Mouse (Mus musculus): ENCODE data around the gene Med7. TPM values are rescaled to one million over a fixed set of nuclear protein-coding genes. Genes with fewer than 3 reads are reported as not detected.
"Not testable (repeated sequence)": the region's sequence is repeated elsewhere in the genome, so short reads cannot be mapped to it uniquely, and the experiment has no call there.

Med7 gene
- total RNA-seq, 2 experiments from 2014 or later, result 18.5 to 19.4 TPM

DNA sequence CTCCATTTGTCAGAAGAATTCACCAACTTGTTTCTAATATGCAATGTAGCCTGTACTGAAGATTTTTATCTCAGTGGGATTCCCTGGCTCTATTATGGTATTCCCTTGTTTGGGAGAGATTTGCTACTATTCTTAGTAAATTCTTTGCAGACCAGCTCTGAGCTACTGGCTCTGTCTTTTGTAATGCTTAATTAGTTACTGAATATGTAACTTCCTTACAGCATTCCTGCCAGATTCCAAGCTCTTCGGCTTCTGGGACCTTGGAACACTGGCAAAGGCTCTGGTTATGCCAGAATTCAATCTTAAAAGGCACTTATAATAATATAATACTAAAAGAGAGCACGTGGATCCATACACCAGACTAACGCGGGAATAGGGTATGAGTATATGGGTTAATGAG, 8.6 kb upstream of the Med7 start:
- not testable (repeated sequence) for DNase-seq

DNA sequence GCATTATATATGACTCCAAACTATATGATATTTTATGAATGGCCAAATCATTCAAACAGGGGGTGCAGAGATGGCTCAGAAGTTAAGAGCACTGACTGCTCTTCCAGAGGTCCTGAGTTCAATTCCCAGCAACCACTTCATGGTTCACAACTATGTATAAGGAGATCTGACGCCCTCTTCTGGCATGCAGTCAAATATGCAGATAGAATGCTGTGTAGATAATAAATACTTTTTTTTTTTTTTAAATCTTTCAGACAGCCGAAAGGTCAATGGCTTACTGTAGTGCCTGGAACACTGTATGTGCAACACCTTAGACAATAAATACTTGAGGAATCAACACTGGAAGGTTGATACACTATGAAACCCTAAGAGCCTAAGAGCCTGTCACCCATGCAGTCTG, 6.6 kb upstream of the Med7 start:
- no peak for DNase-seq

DNA sequence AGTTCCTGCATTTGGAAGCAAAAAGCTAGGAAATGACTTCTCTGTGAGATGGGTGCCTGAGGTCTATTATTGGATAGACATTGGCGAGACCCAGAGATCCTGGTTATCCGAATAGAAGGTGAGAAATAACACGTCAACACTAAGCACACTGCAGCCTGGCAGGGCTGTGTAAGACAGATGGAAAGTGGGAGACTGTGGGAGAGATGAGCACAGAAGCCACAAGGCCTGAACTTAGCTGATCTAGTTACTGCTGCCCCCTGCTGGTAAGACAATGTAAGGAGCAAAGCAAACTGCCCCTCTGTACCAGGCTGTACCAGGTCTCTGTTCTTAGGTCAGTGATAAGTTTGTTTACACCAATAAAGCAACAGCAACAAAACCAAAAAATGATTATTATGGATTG, 5.6 kb upstream of the Med7 start:
- peak; percentile 69 to 84 for DNase-seq

DNA sequence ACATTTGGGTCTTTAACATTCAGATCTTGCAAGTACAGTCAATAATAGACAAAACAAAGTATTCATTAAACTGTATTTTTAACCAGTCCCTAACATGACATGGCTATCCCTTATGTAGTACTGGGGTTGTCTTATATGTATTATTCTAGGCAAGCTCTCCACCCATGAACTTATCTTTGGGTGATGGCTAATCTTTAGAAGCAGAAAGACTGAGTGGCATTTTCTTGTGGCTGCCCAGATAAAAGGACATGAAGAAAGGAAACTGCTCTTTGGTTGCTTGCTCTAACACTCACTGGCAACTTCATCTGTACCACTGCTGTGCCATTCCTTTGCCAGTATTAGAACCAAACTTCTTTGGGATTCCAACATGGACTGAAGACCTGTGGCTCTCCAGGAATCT, 1.4 kb upstream of the Med7 start:
- no peak for DNase-seq

DNA sequence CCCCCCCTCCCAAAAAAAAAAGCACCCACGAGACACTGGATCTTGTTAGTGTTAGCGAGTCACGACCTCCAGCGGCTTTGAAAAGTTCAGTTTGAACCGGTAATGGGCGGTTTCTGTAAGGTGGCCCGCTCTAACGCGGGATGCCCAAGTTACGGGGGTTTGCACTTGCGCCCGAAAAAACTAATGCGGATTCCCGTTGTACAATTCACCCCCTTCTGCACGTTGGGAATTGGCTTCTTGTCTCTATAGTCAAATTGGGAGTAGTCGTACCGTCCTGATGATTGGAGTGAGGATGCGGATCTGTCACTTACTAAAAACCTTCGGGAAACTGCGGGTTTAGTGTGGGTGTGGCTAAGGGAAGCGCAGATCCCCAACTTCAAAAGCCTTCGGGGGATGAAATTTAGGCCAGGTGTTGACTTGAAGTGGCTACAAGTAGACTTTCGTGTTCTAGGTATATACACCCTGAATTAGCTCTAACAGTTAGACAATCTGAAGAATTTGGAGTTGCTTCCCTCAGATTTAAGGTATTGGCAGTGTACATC, 805 bp downstream of the Med7 start:
- DNase-seq, result peak in 1 of 2 experiments; percentile 38

DNA sequence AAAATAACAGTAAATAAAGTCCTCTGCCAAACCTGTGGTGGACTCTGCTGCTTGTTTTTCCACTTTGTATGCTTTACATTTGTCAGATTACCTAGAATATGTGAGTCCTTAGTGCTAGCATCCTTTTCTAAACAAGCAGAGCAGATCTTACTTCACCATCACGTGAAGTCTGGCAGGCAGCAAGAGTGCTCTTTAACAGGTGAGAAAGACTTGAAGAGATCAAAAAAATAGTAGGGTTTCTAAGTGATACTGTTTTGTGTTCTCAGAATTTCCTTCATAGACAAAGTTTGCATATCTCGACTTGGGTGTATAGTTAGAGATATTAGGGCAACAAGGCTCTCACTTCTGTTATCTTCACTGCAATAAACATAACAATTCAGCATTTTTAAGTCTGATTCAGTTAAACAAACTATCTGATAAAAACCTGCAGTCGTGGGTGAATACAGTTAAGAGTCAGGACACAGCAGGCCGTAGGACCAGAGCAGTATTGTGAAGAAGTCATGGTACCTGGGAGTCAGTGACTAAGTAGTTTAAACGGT, 2.3 kb downstream of the Med7 start:
- DNase-seq, result no peak

DNA sequence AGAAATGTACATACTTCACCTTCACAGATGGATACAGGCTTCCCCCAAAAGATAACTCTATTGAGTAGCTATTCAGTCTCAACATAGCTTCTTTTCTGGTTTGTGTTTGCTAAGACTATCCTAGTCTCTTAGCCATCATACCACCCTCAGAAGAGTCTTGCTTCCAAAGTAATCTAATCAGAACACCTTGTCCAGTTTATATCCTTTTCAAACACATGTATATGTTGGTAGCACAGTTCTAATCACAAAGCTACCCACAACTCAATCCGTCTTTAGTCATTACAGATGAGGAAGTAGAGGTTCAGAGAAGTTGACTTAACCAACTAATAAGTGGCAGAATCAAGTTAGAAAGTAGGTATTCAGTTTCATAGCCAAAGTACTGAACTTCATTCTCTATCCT, 5.0 kb downstream of the Med7 start:
- DNase-seq, result no peak

DNA sequence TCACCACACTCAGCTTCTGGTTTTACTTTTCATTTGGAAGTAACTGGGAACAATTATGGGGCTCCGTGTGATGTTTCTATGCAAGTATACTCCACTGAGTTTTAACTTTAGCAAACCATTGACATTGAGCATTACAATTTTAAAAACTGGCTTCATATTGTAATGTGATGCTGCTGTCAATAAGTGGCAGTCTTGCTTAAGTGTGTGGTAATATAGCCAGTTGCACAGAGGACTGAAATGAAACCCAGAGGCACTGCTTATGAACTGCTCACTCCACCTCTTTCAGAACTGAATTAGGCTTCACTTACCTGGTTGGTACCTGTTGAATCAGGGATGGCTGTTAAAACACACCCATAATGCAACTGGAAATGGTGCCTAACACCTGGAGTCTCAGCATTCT, 6.4 kb downstream of the Med7 start:
- no peak for DNase-seq

DNA sequence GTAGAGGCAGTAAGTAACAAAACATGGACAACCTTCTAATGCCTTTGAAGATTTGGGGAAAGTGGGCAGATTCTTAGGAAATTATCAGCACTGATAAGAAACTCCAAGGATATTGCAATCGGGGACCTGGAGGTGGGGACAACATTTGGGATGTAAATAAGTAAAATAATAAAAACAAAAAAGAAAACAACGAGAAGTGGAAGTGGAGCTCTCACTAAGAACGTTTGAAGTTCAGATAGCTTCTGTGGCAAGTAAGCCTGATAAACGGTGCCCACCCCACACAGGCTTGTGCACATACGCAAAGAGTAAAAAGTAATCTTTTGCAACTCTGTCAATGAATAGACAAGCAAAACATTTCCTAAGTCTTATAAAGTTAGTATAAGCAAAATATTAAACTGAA, 7.3 kb downstream of the Med7 start:
- DNase-seq, result no peak

DNA sequence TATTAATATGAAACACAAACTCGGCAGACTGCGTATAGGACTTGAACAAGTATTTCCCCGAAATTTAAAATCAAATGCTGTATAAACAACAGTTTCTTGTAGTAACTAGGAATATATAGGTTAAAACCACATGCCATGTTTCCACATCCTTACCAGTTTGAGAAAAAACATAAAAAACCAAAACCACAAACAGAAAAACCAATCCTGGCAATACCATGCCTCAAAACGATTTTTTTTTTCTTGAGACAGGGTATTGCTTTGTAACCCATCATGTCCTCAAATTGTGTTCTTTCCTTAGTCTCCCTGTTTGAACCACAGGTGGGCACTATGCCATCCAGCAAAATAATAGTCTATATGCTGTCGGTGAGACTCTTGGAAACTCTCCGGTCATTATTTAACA, 9.4 kb downstream of the Med7 start:
- DNase-seq, result no peak

DNA sequence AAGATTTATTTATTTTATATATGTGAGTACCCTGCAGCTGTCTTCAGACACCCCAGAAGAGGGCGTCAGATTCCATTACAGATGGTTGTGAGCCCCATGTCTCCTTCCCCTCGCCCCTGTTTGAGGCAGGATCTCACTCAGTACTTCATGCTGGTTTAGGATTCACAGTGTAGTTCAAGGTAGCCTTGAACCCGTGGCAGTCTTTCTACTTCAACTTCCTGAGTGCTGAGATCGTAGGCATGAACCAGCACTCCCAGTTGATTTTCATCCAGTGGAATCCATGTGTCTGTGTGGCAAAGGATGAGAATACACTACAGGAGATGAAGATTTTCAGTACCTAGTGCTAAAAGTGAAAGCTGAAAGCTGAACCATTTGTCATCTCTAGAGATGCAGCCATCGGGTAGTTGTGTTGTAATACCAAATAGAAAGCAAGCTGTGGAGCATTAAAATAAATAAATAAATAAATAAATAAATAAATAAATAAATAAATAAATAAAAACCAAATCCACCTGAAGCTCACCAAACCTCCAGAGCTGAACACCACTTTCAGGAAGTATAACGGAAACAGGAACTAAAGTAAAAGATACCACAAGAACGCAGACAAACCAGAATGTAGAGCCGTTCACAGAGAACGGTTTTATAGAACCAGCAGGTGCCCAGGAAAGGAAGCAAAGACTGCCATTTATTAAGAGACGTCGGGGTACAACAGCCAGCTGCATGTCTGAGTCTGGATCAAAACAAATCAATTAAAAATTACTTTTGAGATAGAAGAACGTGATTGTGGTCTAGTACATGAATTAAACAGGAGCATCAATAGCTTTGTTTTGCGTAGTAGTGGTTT, 11.1 kb downstream of the Med7 start:
- no peak for DNase-seq

DNA sequence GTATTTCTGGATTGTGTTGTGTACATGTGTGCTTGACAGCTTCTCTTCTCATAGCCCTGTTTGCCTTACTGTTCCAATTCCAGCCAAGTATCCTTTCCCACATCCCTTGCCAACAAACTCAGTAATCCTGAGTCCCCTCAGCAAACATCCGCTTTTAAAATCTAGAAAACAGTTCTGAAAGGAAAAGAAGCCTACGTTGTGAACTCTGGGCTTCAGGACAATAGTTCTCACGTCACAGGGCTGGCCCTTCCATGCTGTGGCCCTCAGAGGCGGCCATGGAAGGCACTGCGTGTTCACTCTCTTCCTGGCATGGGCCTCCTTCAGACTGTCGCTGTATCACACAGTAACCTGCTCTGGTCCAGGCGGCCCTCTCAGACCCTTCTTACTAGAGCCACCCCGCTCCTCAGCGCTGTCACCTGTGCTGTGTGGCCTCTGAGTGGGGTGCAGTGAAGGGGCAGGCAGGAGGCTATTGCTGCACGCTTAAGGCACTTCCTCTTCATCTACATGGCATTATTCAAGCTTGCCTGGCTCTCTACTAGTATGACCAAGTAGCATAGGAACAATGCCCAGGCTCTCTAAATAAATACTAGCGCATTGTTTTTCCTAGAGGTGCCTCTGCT, 12.8 kb downstream of the Med7 start:
- DNase-seq, result peak in 1 of 2 experiments; percentile 23

DNA sequence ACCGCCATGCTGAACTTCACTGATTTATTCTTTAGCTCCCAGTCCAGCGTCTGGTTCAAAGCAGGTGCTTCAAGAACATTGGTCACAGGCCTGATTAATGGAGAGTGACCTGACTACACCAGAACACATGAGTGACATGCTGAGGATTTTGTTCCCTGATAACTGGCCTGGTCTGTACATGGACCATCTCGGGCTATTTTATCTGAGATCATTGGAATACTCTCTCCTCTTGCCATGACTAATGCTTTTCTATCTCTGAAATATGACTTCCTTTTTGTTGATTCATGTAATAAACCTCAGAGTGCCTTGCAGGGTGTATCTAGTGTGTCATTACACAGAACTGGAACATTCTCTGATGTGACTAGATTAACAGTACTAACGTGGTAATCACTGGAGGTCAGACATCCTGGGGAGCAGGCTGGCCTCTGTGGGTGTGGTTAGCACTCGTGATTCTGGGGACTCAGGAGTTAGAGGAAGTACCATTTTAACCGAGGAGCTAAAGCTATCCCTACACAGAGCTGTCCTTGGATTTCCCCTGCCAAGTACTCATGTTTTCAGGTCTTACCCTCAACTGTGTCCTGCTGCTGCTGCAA, 17.8 kb downstream of the Med7 start, which contains the start of gene Havcr2:
TSS of gene Havcr2 (plus strand) at position 483 of the 593 bp plus-strand sequence.
- peak in 1 of 2 experiments; percentile 34 for DNase-seq

DNA sequence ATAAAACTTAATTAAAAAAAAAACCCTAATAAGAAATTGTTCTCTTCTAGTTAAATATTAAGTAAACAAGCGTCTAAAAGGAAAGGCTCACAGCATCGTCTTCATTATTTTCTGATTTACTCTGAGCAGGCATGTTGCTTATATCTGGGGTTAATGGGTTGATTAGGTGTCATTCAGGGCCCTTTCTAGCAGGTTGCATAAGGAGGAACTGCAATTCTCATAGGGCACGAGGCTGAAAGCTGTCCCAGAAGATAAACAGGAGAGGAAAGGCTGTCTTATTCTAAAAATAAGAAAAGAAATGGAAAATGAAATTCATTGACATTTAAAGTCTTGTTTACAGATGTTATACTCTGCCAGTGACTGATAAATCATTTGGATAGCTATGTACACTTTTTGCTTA, 23.2 kb downstream of the Med7 start:
- no peak for DNase-seq

DNA sequence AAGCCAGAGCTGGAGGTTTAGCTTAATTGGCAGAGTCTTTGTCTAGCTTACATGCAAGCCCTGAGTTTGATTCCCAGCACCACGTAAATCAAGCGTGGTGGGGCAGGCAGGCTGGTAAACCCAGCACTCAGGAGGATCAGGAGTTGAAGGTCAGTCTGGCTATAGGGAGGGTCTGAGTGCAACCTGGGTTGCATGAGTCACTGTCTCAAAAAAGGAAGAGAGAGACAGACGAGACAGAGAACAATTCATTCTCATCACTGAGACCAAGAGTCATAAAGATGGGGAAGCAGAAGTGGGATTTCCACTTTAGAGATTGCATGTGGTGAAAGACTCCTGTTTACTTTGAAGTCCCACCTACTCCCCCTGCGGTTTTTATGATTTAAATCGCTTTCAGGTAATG, 24.6 kb downstream of the Med7 start:
- DNase-seq, result peak in 1 of 2 experiments; percentile 12

DNA sequence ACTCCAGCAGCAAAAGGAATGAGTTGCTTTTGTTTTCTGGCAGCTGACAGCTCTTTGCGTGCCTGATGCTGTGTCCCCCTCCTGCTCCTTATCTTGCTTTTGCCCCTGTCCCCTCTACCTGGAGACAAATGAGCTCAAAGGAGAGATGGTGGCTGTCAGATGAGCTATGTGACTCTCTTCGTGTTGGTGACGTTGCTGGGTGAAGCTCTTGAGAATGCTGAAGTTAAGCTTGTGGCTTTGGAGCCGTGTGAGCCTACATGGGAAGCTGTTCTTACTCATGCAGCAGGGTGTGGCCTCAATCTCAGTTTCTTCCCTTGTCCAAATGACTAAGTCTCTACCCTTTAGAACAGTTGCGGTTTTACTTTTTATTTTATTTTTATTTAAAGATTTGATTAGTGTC, 25.2 kb downstream of the Med7 start:
- no peak for DNase-seq

DNA sequence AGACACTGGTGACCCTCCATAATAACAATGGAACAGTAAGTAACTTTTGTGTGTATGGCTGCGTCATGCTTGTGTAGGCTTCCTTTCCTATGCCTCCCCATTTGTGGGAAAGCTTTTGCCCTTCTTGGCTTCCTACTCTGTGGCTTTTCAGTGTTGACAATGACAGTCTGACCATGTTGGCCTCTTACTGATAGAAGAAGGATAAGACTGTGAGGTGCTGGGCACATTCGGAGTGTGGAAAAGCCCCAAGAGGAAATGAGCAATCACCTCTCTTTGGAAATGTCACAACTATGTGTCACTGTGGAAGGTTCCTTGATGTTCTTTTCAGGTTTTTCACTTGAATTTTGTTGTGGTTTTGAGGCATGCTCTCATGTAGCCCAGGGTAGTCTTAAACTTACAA, 30.2 kb downstream of the Med7 start:
- no peak for DNase-seq

DNA sequence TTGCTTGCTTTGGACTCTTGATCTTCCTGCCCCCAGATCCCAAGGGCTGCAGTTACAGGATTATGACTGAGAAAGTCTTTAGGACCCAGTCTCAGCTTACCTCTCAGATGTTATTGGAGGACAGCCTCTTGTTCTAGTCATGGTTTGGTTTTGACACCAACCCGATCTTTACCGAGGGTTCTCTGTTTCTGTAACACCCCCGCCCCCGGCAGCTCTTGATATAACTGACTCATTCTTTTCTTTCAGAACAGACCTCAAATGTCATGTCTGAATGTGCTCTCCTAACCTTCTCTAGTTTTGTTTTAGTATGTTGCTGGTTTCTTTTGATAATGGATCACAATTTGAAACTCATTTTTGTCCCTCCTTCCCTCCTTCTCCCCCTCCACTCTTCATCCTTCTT, 37.5 kb downstream of the Med7 start:
- no peak for DNase-seq

DNA sequence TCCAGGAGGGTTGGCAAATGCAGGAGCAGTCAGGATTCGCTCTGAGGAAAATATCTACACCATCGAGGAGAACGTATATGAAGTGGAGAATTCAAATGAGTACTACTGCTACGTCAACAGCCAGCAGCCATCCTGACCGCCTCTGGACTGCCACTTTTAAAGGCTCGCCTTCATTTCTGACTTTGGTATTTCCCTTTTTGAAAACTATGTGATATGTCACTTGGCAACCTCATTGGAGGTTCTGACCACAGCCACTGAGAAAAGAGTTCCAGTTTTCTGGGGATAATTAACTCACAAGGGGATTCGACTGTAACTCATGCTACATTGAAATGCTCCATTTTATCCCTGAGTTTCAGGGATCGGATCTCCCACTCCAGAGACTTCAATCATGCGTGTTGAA, 42.6 kb downstream of the Med7 start:
- DNase-seq, result no peak

DNA sequence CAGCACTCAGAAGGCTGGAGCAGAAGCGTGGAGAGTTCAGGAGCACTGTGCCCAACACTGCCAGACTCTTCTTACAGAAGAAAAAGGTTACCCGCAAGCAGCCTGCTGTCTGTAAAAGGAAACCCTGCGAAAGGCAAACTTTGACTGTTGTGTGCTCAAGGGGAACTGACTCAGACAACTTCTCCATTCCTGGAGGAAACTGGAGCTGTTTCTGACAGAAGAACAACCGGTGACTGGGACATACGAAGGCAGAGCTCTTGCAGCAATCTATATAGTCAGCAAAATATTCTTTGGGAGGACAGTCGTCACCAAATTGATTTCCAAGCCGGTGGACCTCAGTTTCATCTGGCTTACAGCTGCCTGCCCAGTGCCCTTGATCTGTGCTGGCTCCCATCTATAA, 43.8 kb downstream of the Med7 start:
- peak in 1 of 2 experiments; percentile 58 for DNase-seq

DNA sequence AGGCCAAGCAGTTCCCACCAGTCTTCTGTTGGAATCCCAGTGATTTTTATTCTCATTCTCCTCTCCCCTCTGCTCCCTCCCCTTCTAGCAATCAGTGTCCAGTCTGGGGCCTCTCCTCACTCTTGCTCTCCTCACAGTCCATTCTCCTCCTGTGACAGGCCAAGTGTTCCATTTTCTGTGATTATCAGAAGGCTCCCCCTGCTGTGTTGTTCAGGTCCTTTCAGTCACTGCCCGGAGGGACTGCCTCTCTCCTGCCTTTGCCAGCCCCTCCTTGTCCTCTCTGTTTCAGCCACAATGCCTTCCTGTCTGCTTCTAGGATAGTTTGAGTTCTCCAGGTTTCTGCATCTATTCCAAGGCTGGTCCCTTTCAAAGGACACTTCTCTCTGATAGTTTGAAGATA, 51.5 kb downstream of the Med7 start:
- DNase-seq, result peak in 1 of 2 experiments; percentile 9

DNA sequence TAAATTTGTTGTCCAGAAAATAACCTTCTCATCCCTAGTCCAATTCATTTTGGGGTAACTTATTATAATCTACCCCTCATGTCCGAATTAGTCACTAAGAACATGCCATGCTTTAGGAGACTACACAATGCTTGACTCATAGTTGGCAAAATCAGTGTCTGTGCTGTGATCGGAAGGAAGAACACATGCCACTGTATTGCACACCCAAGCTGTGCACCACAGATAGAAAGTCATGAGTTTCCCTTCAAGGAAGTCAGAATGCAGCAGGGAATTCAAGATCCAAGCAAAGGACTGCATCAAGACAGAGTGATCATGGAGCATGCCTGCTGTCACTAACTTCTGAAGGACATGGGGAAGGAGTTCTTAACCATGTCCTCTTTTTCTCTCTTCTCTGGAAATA, 51.9 kb downstream of the Med7 start:
- no peak for DNase-seq
